8 mouse cellular contexts compared by ENCODE assay signal in the genomic region with DNA sequence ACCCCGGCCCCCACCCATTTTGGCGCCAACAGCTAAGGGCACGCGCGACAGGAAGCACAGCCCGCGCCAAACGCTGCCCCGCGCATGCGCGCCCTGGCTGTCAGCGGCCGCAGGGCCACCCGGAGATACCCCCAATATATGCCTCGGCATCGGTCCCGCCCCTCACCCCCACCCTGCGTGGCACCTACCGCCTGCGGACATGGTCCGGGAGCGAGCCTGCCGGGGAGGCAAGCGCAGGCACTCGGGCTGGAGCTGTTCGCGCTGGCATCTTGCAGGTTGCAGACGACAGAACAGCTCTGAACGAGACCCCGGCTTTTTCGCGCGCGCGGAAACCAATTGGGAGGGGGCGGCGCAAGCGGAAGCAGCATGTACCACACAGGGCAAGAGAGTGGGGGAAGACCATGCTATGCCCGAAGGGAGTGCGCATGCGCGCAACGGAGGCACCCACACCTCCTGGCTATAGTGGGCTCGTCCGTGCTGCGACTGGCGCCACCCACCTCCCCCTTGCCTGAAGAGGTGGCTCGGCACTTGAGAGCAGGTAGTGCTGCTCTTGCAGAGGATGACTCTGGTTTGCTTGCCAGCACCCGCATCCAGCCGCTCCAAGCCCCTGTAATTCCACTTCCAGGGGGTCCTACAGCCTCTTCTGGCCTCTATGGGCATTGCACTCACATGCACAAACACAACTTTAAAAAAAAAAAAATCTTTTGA. TPM values are rescaled to one million over a fixed set of nuclear protein-coding genes. Genes with fewer than 3 reads are reported as not detected.
DNase-seq lines count a peak whose midpoint lies in the region; ATAC-seq and TF ChIP-seq lines count a peak whose summit lies in the region.

No protein-coding gene starts in this region.

- peak; percentile 63 for TF ChIP-seq CTCF in midbrain, postnatal 0 days (IDR thresholded peaks at IDR 0.05)

- no peaks in the 10 kb centered on the region for H3K27me3 ChIP-seq in embryonic facial prominence, embryonic 14.5 days (replicated peaks; ENCODE audit: control insufficient read depth, insufficient read depth, low read length)
- H3K27me3 ChIP-seq in limb, embryonic 14.5 days (ENCODE audit: control insufficient read depth, insufficient read depth, low read length), result no peaks in the 10 kb centered on the region
- no peaks in the 10 kb centered on the region for H3K27me3 ChIP-seq in midbrain, postnatal 0 days (ENCODE audit: insufficient read depth, low read length)

- ATAC-seq in embryonic facial prominence, embryonic 14.5 days (ENCODE audit: low read depth), result peak; percentile 98
- ATAC-seq in limb, embryonic 14.5 days (ENCODE audit: low FRiP score, low read depth), result peak; percentile 96
- peak; percentile 95 for ATAC-seq in midbrain, postnatal 0 days (ENCODE audit: low FRiP score)

- 0 out of 2 replicates have a peak, but pooled peaks cover 4% of the 10 kb centered on the region for H3K36me3 ChIP-seq in embryonic facial prominence, embryonic 14.5 days (ENCODE audit: control insufficient read depth, insufficient read depth, low read length)
- H3K36me3 ChIP-seq in limb, embryonic 14.5 days (ENCODE audit: control insufficient read depth, insufficient read depth, low read length), result 0 out of 2 replicates have a peak, but pooled peaks cover 4% of the 10 kb centered on the region
- H3K36me3 ChIP-seq in midbrain, postnatal 0 days (ENCODE audit: insufficient read depth, low read length), result no peaks in the 10 kb centered on the region

- WGBS in embryonic facial prominence, embryonic 14.5 days, result under 1% methylated on average over 33 of the region's 51 CpGs
- WGBS in limb, embryonic 14.5 days, result 3% methylated on average over 49 of the region's 51 CpGs
- under 1% methylated on average over 43 of the region's 51 CpGs for WGBS in midbrain, postnatal 0 days

- H3K9ac ChIP-seq in embryonic facial prominence, embryonic 14.5 days (ENCODE audit: low read depth, low read length), result peak overlapping the region; percentile 79
- H3K9ac ChIP-seq in limb, embryonic 14.5 days (ENCODE audit: low read depth, low read length, severe bottlenecking), result peak overlapping the region; percentile 70
- H3K9ac ChIP-seq in midbrain, postnatal 0 days (replicated peaks; ENCODE audit: low read length, poor library complexity, severe bottlenecking), result peak overlapping the region; percentile 79

- H3K4me3 ChIP-seq in embryonic facial prominence, embryonic 14.5 days (ENCODE audit: low read depth, low read length), result peak overlapping the region; percentile 84
- peak overlapping the region; percentile 83 for H3K4me3 ChIP-seq in limb, embryonic 14.5 days (replicated peaks; ENCODE audit: low read length)
- H3K4me3 ChIP-seq in midbrain, postnatal 0 days (ENCODE audit: low read depth, low read length), result peak overlapping the region; percentile 75

- TF ChIP-seq POLR2A in limb, embryonic 14.5 days (IDR thresholded peaks at IDR 0.05; ENCODE audit: borderline replicate concordance, extremely low read depth, insufficient read depth, insufficient read length), result peak; percentile 81; the same call in 1 of the 2 replicates

- no peaks in the 10 kb centered on the region for H3K4me1 ChIP-seq in embryonic facial prominence, embryonic 14.5 days (ENCODE audit: control insufficient read depth, insufficient read depth, low read length)
- peaks cover 7% of the 10 kb centered on the region; the same call in 1 of the 2 replicates for H3K4me1 ChIP-seq in limb, embryonic 14.5 days (ENCODE audit: control insufficient read depth, insufficient read depth, low read length)
- peaks cover 9% of the 10 kb centered on the region for H3K4me1 ChIP-seq in midbrain, postnatal 0 days (ENCODE audit: insufficient read depth, low read length)

- H3K9me3 ChIP-seq in embryonic facial prominence, embryonic 14.5 days (ENCODE audit: control insufficient read depth, low read length), result no peaks in the 10 kb centered on the region
- no peaks in the 10 kb centered on the region for H3K9me3 ChIP-seq in limb, embryonic 14.5 days (ENCODE audit: control insufficient read depth, low read length)
- no peaks in the 10 kb centered on the region for H3K9me3 ChIP-seq in midbrain, postnatal 0 days (ENCODE audit: low read length)

- DNase-seq in 3T3-L1 (ENCODE audit: low read depth, low spot score), result peak; percentile 95
- peak; percentile 88 to 94 for DNase-seq in adrenal gland, postnatal 4 days (ENCODE audit: low spot score in 2 of 2)
- peak; percentile 98 for DNase-seq in embryonic facial prominence, embryonic 14.5 days (ENCODE audit: low spot score)
- peak; percentile 92 for DNase-seq in heart, adult 8-10 months (ENCODE audit: low spot score)
- DNase-seq in kidney, adult 9 months, result peak; percentile 97
- DNase-seq in limb, embryonic 14.5 days (ENCODE audit: low spot score), result peak; percentile 97
- DNase-seq in midbrain, postnatal 0 days (ENCODE audit: low spot score), result peak; percentile 99
- peak; percentile 91 to 92 for DNase-seq in spleen, postnatal 14 days (ENCODE audit: low spot score in 2 of 2)

- peak overlapping the region; percentile 73 for H3K4me2 ChIP-seq in embryonic facial prominence, embryonic 14.5 days (ENCODE audit: low read depth, low read length)
- peak overlapping the region; percentile 66 for H3K4me2 ChIP-seq in limb, embryonic 14.5 days (replicated peaks; ENCODE audit: low read depth, low read length, severe bottlenecking)
- peak overlapping the region; percentile 85 for H3K4me2 ChIP-seq in midbrain, postnatal 0 days (ENCODE audit: low read depth, low read length, poor library complexity, severe bottlenecking)

- H3K27ac ChIP-seq in embryonic facial prominence, embryonic 14.5 days (replicated peaks; ENCODE audit: low read depth, low read length), result peak overlapping the region; percentile 89
- peak overlapping the region; percentile 84 for H3K27ac ChIP-seq in limb, embryonic 14.5 days (replicated peaks; ENCODE audit: low read depth, low read length)
- peak overlapping the region; percentile 91 for H3K27ac ChIP-seq in midbrain, postnatal 0 days (ENCODE audit: low read depth, low read length)

RNA-seq across cellular contexts. Expression of a gene that starts 7.0 kb away (rescaled TPM):
- total RNA-seq in adrenal gland, postnatal 4 days (2021), result 10 to 100 TPM; 71.8 to 89.6 TPM
- 46.8 and 56.5 TPM in 2 replicates for polyA plus RNA-seq in embryonic facial prominence, embryonic 14.5 days (2014; fragmentation: Nextera tagmentation; extraction: Ambion mirVana)
- total RNA-seq in heart, adult 8-10 months (2022), result 10 to 100 TPM; 10.8 to 14.5 (median 12.3) TPM
- 115 and 118 TPM in 2 replicates for polyA plus RNA-seq in limb, embryonic 14.5 days (2012; rRNA removed)
- polyA plus RNA-seq in limb, embryonic 14.5 days (2014; fragmentation: Nextera tagmentation; extraction: Ambion mirVana), result 60.9 and 62.0 TPM in 2 replicates
- total RNA-seq in midbrain, postnatal 0 days (2014; rRNA removed), result 94.6 and 97.7 TPM in 2 replicates
- polyA plus RNA-seq in midbrain, postnatal 0 days (2015; fragmentation: Nextera tagmentation; extraction: Ambion mirVana), result 40.8 and 42.1 TPM in 2 replicates

RNA-seq across cellular contexts. Expression of a gene that starts 23.9 kb away (rescaled TPM):
- total RNA-seq in adrenal gland, postnatal 4 days (2021), result 10 to 100 TPM; 12.2 to 17.0 TPM
- 54.5 and 59.6 TPM in 2 replicates for polyA plus RNA-seq in embryonic facial prominence, embryonic 14.5 days (2014; fragmentation: Nextera tagmentation; extraction: Ambion mirVana)
- total RNA-seq in heart, adult 8-10 months (2022), result 1 to 10 TPM; 1.8 to 6.8 (median 4.6) TPM
- 28.3 and 37.6 TPM in 2 replicates for polyA plus RNA-seq in limb, embryonic 14.5 days (2012; rRNA removed)
- polyA plus RNA-seq in limb, embryonic 14.5 days (2014; fragmentation: Nextera tagmentation; extraction: Ambion mirVana), result 59.9 and 67.9 TPM in 2 replicates
- 4.7 and 7.3 TPM in 2 replicates for total RNA-seq in midbrain, postnatal 0 days (2014; rRNA removed)
- polyA plus RNA-seq in midbrain, postnatal 0 days (2015; fragmentation: Nextera tagmentation; extraction: Ambion mirVana), result 5.5 and 7.2 TPM in 2 replicates

RNA-seq across cellular contexts. Expression of a gene that starts 49.9 kb away (rescaled TPM):
- 10 to 100 TPM; 96.9 to 97.0 TPM for total RNA-seq in adrenal gland, postnatal 4 days (2021)
- polyA plus RNA-seq in embryonic facial prominence, embryonic 14.5 days (2014; fragmentation: Nextera tagmentation; extraction: Ambion mirVana), result 110 and 119 TPM in 2 replicates
- 100 to 1,000 TPM; 135 to 142 (median 136) TPM for total RNA-seq in heart, adult 8-10 months (2022)
- 89.0 and 114 TPM in 2 replicates for polyA plus RNA-seq in limb, embryonic 14.5 days (2012; rRNA removed)
- 115 and 118 TPM in 2 replicates for polyA plus RNA-seq in limb, embryonic 14.5 days (2014; fragmentation: Nextera tagmentation; extraction: Ambion mirVana)
- 62.9 and 80.9 TPM in 2 replicates for total RNA-seq in midbrain, postnatal 0 days (2014; rRNA removed)
- polyA plus RNA-seq in midbrain, postnatal 0 days (2015; fragmentation: Nextera tagmentation; extraction: Ambion mirVana), result 105 TPM in 2 replicates

RNA-seq across cellular contexts. Expression of a gene that starts 54.3 kb away (rescaled TPM):
- total RNA-seq in adrenal gland, postnatal 4 days (2021), result 100 to 1,000 TPM; 177 TPM
- 245 and 273 TPM in 2 replicates for polyA plus RNA-seq in embryonic facial prominence, embryonic 14.5 days (2014; fragmentation: Nextera tagmentation; extraction: Ambion mirVana)
- 100 to 1,000 TPM; 106 to 121 (median 110) TPM for total RNA-seq in heart, adult 8-10 months (2022)
- 167 and 179 TPM in 2 replicates for polyA plus RNA-seq in limb, embryonic 14.5 days (2012; rRNA removed)
- 287 and 289 TPM in 2 replicates for polyA plus RNA-seq in limb, embryonic 14.5 days (2014; fragmentation: Nextera tagmentation; extraction: Ambion mirVana)
- 95.7 and 102 TPM in 2 replicates for total RNA-seq in midbrain, postnatal 0 days (2014; rRNA removed)
- polyA plus RNA-seq in midbrain, postnatal 0 days (2015; fragmentation: Nextera tagmentation; extraction: Ambion mirVana), result 227 and 232 TPM in 2 replicates

Comparison
In these comparisons a context has a peak if more than half of its experiments do, and no peak if none do; other contexts are left out.
1. Peak in every context shown above with its lines: DNase-seq, ATAC-seq, H3K4me3 ChIP-seq and H3K27ac ChIP-seq.